8 mouse cellular contexts compared by ENCODE assay signal in genomic region chr16:22430211-22430951, GRCm38 (mm10). TPM values are rescaled to one million over a fixed set of nuclear protein-coding genes. Genes with fewer than 3 reads are reported as not detected.
A peak's percentile ranks its signal among the peaks of the same experiment; 100 is the strongest.
DNase-seq lines count a peak whose midpoint lies in the region; ATAC-seq lines count a peak whose summit lies in the region.

No protein-coding gene starts in this region.

- WGBS in forebrain, embryonic 14.5 days, result 25% methylated on average over 16 of the region's 16 CpGs

- H3K4me1 ChIP-seq in forebrain, embryonic 14.5 days (ENCODE audit: control insufficient read depth, insufficient read depth, low read length), result peaks cover 27% of the 10 kb centered on the region

- ATAC-seq in forebrain, embryonic 14.5 days, result peak; percentile 58; the same call in 1 of the 2 replicates

- no peak overlapping the region for H3K4me3 ChIP-seq in forebrain, embryonic 14.5 days (ENCODE audit: low read depth, low read length)

- DNase-seq in heart, postnatal 4 days, result peak; percentile 24
- no peak for DNase-seq in heart, adult 18-20 months
- peak; percentile 46 for DNase-seq in adrenal gland, postnatal 14 days
- DNase-seq in forebrain, embryonic 14.5 days (ENCODE audit: low spot score), result peak; percentile 95
- peak; percentile 79 to 81 for DNase-seq in layer of hippocampus, postnatal 36 days
- DNase-seq in right cerebral cortex, postnatal 36 days (ENCODE audit: low spot score in 2 of 2), result peak; percentile 49 to 67
- no peak for DNase-seq in thymus, adult 18-20 months
- DNase-seq in kidney, postnatal 14 days, result no peak

- peaks cover 13% of the 10 kb centered on the region; the same call in 1 of the 2 replicates for H3K27me3 ChIP-seq in forebrain, embryonic 14.5 days (replicated peaks; ENCODE audit: control insufficient read depth, insufficient read depth, low read length)

- H3K9me3 ChIP-seq in forebrain, embryonic 14.5 days (replicated peaks; ENCODE audit: control insufficient read depth, low read length), result no peaks in the 10 kb centered on the region

- H3K36me3 ChIP-seq in forebrain, embryonic 14.5 days (ENCODE audit: control insufficient read depth, insufficient read depth, low read length), result no peaks in the 10 kb centered on the region

- no peak overlapping the region for H3K9ac ChIP-seq in forebrain, embryonic 14.5 days (ENCODE audit: low read length)

- peak overlapping the region; percentile 55; the same call in 1 of the 2 replicates for H3K27ac ChIP-seq in forebrain, embryonic 14.5 days (ENCODE audit: low read depth, low read length)

- peak overlapping the region; percentile 40; the same call in 1 of the 2 replicates for H3K4me2 ChIP-seq in forebrain, embryonic 14.5 days (ENCODE audit: low read length)

RNA-seq across cellular contexts. Expression of gene Etv5, which starts 9.1 kb away (rescaled TPM):
- total RNA-seq in heart, postnatal 4 days (2021), result 10 to 100 TPM; 11.6 to 14.5 TPM
- 1 to 10 TPM; 6.9 to 7.5 TPM for total RNA-seq in heart, adult 18-20 months (2021)
- 23.7 and 24.4 TPM in 2 replicates for total RNA-seq in adrenal gland, postnatal 14 days (2021)
- polyA plus RNA-seq in forebrain, embryonic 14.5 days (2014; fragmentation: Nextera tagmentation; extraction: Ambion mirVana), result 17.8 and 20.7 TPM in 2 replicates
- total RNA-seq in layer of hippocampus, postnatal 36 days (2021), result 10 to 100 TPM; 47.5 to 49.4 TPM

Comparison
In these comparisons a context has a peak if more than half of its experiments do, and no peak if none do; other contexts are left out.
1. DNase-seq: peak in heart, postnatal 4 days (single experiment), adrenal gland, postnatal 14 days (single experiment), forebrain, embryonic 14.5 days (single experiment), layer of hippocampus, postnatal 36 days (2 of 2) and right cerebral cortex, postnatal 36 days (2 of 2); none in heart, adult 18-20 months (0 of 2), thymus, adult 18-20 months (0 of 2) and kidney, postnatal 14 days (single experiment).